Mouse (Mus musculus) erythroblast, embryonic 14.5 days (primary cell): ENCODE data around the gene Tapbp.

Source experiments
- GATA1 ChIP-seq: IDR thresholded peaks from 2 replicates; pipeline ENCODE4 v1.6.1; 2012; ENCODE audit warnings: low read length, inconsistent platforms, mixed read lengths
- TAL1 ChIP-seq: IDR thresholded peaks from 3 replicates; pipeline ENCODE4 v1.6.1; 2012; ENCODE audit warnings: low read length, inconsistent platforms, mixed read lengths

GRCm38 (mm10) chr17:33921361-33921760 is 5.7 kb downstream of the Tapbp start:
- no peak for TF ChIP-seq TAL1
- TF ChIP-seq GATA1, result no peak
